ENCODE assay signal across 32 mouse cellular contexts in the genomic region with DNA sequence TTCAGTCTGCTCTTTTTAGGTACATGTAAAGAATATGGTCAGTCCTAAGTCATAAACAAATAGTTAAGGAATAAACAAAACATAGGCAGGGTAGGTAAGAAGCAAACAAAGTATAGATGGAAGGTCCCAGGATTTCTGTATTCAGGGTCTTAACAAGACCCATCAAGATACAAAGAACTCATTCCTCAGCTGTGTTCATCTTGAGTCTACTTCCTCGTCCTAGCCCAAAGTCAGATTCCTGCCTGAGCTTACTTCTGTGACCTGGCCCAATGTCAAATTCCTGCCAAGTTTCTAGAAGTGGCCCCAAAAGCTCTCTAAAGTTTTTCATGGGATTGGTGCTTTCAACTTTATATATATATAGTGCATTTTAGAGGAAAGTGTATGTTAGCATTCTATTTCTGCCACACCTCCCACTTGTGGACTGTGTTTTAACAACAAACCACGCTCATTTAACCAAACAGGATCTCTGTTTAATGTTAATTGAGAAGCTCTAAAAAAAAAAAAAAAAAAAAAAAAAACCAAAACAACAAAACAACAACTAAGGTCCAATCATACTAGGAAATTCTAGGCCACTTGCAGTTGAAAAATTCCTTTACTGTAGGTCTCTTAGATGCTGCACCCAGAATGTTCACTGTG.
"Had no signal": no experiment of that assay in that cellular context is flagged by ENCODE, and none has a peak within 500 bp of the region (broad histone marks: within the 10 kb centered on the region; RNA-seq: fewer than 3 reads in every experiment).

No protein-coding gene starts in this region.

- H3K36me3 ChIP-seq: hindbrain, embryonic 12.5 days; hindbrain, embryonic 15.5 days had no signal

- H3K4me3 ChIP-seq: heart, embryonic 15.5 days; hindbrain, embryonic 10.5 days; hindbrain, embryonic 12.5 days; hindbrain, embryonic 13.5 days; hindbrain, embryonic 15.5 days; intestine, embryonic 15.5 days; kidney, embryonic 15.5 days; layer of hippocampus, adult 2 months; left cerebral cortex, adult 2 months had no signal

- H3K9me3 ChIP-seq: heart, embryonic 15.5 days; hindbrain, embryonic 10.5 days; hindbrain, embryonic 12.5 days; hindbrain, embryonic 13.5 days; hindbrain, embryonic 15.5 days; intestine, embryonic 15.5 days; kidney, embryonic 15.5 days had no signal

- H3K4me2 ChIP-seq: heart, embryonic 15.5 days; hindbrain, embryonic 12.5 days; hindbrain, embryonic 13.5 days; hindbrain, embryonic 14.5 days; hindbrain, embryonic 15.5 days; intestine, embryonic 15.5 days; kidney, embryonic 15.5 days had no signal

- DNase-seq: heart, postnatal 10 days; heart, postnatal 14 days; heart, postnatal 36 days; heart, postnatal 4 days; kidney, adult 11 months; kidney, adult 18-20 months; kidney, adult 2 months; kidney, adult 8-10 months; kidney, adult 9 months; kidney, postnatal 10 days; kidney, postnatal 14 days; kidney, postnatal 25 days; kidney, postnatal 36 days; kidney, postnatal 4 days; layer of hippocampus, adult 9-11 months; layer of hippocampus, postnatal 36 days had no signal

- H3K9ac ChIP-seq: heart, embryonic 15.5 days; hindbrain, embryonic 12.5 days; hindbrain, embryonic 13.5 days; hindbrain, embryonic 14.5 days; hindbrain, embryonic 15.5 days; intestine, embryonic 15.5 days; kidney, embryonic 15.5 days had no signal

- H3K27ac ChIP-seq: heart, embryonic 15.5 days; hindbrain, embryonic 10.5 days; hindbrain, embryonic 12.5 days; hindbrain, embryonic 13.5 days; hindbrain, embryonic 14.5 days; hindbrain, embryonic 15.5 days; hindbrain, postnatal 0 days; intestine, embryonic 15.5 days; kidney, embryonic 15.5 days; kidney, postnatal 0 days; layer of hippocampus, adult 2 months; left cerebral cortex, adult 2 months had no signal

- H3K27me3 ChIP-seq: heart, embryonic 15.5 days; hindbrain, embryonic 12.5 days; hindbrain, embryonic 13.5 days; hindbrain, embryonic 15.5 days; intestine, embryonic 15.5 days; kidney, embryonic 15.5 days had no signal

- H3K4me1 ChIP-seq: heart, embryonic 15.5 days; hindbrain, embryonic 10.5 days; hindbrain, embryonic 12.5 days; hindbrain, embryonic 13.5 days; hindbrain, embryonic 15.5 days; intestine, embryonic 15.5 days; kidney, embryonic 15.5 days had no signal

- ATAC-seq: hindbrain, embryonic 16.5 days; hindbrain, postnatal 0 days; inflammation-experienced regulatory T-cells, adult 6 months; intestine, embryonic 15.5 days; intestine, embryonic 16.5 days; intestine, postnatal 0 days had no signal
